Mouse (Mus musculus) A20 (cell line): Measurements from ENCODE around the gene Gpatch1.

Experiments used
- DNase-seq: peaks from one replicate; pipeline ENCODE4 v3.0.0-alpha.2; 2011; ENCODE audit warnings: low read depth, low spot score

Gene Gpatch1

DNA sequence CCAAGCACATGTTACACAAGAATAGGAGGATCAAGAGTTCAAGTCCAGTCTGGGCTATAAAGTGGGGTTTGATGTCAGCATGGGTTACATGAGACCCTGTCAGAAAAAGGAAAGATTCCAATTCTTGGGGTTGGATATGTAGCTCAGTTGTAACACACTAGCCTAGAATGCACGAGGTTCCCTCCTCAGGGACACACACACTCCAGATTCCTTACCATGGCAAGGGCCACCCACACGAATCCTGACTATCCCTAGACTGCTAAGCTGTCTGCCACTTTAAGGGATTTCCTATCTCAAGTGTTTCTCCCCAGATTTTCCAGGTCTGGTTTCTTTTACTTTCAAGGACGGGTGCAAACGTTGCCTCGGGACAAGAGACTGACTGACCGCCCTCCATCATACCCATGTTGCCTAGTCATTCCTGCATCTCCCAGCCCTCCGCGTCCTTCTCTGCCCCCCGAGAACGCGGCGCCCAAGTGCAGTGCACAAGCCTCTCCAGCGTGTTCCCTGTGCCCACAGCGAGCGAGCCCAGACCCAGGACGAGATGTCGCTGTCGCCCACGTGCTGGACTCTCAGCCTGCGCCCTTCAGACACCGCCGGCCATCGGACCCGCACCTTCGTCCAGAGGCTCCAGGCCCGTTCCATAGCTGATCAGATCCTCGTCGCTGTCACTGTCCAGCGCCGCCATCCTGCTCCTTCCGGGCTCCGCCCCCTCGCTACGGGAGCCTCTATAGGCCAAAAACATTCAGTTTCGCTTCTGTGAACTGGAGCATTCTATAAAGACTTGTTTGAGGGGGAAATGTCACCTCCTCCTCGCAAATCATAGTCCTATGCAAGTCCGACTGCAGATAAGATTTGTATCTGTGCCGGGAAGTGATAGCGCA is at the start of gene Gpatch1:
Gene Gpatch1 (minus strand): TSS at position 712 of the 881 bp plus-strand sequence.
- DNase-seq = peak; percentile 91

DNA sequence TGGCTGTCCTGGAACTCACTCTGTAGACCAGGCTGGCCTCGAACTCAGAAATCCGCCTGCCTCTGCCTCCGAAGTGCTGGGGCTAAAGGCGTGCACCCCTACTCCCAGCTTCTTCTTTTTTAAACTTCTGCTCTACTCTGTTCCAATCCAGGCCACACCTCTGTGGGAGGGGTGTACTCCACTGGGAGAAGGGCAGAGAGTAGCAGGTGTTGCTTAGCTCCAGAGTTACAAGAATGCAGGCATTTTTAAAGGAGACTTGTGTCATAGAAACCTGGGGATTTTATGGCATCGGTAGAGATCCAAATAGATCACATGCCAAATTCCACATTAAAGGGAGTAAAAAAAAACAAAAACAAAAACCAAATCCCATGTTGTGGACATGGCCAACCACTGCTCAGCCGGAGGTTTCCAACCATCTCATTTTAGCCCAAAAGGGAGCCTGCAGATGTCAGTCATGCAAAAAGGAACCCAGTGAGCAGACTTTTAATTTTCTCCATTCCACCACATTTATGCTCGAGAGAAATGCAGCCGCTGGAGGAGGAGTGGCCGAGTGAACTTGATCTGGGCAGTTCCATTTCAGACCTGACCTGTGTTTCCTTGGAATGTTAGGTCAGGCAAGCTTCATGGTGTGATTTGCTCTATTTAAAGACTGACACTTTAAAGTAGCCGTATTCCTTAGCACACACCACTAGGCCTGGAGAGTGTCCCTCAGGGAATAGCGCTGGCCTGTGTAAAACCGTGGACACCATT is 47.1 kb upstream of the Gpatch1 start:
- no peak for DNase-seq

DNA sequence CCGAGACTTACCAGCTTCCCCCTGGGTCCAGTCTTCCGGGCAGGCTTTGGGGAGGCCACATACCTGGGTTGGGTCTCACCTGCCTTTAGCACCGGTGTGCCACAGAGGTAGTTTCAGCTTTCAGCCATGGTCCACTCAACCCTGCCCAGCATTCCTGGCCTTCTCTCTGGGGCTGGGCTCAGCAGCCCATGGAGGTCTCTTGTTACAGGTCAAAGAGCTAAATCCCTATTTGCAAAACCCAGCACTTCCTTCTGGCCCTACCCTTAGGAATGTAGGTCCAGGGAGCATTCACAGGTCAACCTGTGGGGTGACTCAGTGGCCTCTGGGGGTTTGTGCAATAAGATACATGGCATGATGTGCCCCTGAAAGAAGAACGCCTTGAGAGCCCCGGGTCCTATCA is 44.6 kb upstream of the Gpatch1 start:
- DNase-seq = no peak

DNA sequence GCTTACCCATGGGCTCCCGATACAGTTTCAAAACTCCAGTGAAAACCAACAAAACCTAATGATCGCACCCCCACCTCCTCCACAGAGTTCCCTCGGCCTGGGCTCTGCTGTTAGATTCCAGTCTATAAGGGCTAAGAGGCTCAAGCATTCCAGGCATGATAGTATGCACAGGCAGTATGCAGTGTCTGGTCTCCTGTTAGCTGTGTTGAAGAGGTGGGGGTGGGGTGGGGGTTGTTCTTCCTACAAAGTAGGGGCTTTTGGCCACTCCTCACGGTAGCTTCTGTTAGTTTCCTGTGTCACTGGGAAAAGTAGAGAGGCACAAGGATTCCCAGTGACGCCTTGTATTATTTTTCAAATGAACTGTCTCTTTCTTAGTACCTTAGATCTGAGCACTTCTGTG is 44.0 kb upstream of the Gpatch1 start:
- no peak for DNase-seq

DNA sequence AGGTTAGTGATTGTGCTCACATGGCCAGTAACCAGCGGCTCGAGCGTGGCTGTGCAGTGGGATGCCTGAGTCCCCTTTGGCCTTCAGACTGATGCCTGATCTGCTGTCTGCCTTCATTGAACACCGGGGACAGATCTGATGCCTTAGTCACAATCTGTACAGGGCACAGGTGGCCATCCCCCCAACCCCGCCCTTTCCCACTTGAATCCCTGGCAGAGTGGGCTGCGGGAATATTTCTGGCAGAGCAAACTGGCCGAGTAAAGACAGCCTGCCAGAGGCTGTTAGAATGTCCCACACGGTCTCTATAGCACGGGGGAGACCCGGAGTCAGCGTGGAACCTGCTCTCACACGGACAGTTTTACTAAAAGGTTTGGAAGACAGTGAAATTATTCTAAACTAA is 39.4 kb upstream of the Gpatch1 start:
- no peak for DNase-seq

DNA sequence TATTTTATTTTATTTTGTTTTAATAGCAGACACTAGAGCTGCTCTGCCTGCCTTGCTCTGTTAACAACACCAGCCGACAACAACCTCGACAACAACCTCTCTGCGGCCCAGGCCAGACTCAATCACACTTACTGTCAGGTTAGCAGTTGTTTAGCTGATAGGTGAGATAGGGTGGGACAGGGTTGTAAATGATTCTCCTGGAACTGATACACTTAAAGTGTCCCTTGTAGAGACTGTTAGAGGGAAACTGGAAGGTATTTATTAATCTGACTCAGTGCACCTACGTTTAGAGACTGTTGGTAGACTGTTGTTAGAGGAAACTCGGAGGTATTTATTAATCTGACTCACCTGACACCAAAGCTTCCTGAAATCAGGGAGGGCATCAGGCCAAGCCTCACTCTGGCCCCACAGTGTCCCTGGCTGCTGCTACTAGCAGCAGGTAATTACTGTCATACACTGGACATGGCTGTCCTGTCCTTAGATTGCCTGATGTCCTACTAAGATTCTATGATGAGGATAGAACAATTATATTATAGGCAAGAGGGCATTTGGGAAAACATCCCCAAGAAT is 37.1 kb upstream of the Gpatch1 start:
- no peak for DNase-seq

DNA sequence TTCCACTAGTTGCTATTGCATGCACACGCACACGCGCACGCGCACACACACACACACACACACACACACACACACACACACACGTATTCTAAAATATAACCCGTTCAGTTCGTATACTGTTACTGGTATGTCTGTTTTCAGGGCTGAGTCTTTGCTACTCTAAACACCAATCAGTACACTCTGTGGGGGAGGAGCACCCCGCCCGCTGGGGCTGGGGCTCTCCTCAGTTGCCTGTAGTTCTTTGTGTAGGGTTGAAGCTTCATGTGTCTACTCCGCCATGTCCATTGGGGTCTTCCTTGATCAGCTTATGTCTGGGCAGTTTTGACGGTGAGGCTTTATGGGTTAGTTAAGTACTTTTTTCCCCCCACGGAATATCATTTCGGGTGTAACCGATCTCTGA is 35.1 kb upstream of the Gpatch1 start:
- no peak for DNase-seq

DNA sequence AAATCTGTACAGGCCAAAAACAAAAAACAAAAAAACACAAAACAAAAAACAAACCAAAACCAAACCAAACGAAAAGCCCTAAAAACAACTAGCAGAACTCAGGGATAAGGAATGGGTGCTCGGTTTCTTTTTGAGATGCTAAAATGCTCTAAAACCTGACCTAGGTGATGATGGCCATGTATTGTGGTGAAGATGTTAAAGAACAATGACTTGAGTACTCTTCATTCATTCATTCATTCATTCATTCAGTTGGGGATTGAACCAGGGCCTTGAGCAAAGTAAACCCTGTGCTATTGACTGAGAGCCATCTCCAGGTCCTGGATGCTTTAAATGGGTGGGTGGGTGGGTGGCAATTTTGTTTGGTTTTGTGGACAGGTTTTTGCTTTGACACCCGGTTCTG is 32.9 kb upstream of the Gpatch1 start:
- DNase-seq = no peak

DNA sequence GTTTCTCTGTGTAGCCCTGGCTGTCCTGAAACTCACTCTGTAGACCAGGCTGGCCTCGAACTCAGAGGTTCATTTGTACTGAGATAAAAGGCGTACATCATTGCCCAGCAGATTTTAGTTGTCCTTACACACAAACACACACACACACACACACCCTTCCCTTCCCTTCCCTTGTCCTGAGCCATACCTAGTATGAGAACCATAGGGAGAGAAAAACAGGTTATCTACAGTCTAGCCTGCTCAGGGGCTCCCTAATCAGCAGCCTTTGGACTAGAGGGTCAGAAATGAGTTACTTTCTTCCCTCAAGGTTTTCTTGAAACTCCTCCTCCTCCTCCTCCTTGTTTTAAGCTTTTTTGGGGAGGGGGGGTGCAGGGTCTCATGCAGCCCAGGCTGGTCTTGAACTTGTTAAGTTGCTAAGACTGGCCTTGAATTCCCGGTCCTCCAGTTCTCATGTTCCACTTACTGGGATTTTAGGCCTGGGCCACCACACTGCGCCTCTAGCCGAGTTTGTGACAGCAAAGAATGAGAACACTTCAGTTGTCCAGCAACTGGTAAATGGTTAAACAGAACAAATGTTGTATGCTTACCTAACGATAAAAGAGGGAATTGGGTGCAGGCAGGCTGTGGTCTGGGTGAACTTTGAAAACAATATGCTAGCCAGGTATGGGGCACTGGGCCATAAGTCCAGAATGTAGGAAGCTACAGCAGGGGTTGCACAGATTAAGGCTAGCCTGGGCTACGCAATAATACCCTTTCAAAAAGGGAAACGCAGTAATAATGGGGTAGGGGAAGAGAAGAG is 31.8 kb upstream of the Gpatch1 start:
- DNase-seq = no peak

DNA sequence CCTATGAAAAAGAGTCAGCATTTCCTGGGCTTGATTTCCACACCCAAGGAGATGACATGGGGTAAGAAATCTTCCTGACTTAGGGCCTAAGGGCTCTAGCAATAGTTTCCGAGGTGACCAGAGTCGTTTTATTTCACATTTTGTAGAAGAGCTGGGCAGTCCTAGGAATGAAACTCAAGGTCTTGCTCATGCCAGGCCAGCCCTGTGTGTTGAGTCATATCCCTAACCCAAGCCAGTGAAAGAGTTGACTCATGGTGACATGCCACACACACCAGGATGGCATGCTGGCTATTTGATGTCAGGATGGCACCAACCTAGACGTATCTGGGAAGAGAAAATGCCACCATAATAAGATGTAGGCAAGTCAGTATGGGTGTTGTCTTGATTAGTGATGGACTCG is 30.8 kb upstream of the Gpatch1 start:
- no peak for DNase-seq

DNA sequence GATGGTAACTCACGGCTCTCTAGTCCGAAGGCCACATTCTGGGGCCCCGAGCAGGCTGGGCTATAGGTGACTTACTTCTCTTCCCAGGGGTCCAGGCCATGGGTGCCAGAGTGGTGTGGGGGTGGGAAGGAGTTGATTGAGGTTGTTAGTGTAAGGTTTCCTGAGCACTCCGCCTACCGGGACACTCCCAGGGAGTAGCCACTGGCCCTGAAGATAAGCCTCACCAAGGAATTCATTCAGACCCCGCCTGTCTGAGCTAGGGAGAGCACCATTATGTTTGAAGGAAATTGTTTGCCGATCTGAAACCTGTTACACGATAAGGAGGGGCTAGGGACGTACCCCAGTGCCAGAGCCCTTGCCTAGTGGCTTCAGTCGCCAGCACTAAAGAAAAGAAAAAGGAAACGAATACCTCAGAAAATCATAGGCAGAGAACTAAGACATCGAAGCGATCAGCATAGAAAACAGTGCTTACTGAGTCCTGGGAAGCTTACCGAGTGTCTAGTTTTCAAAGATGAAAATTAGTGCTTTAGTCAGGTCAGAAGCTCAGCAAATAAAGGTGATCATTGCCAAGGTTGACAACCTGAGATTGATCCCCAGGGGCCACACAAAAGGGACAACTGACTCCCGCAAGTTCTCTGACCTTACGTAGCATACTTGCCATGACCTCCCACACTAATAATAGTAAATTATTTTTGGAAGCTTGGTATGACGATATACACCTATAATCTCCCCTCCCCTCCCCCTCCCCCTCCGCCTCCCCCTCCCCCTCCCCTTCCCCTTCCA is 29.9 kb upstream of the Gpatch1 start:
- no peak for DNase-seq

DNA sequence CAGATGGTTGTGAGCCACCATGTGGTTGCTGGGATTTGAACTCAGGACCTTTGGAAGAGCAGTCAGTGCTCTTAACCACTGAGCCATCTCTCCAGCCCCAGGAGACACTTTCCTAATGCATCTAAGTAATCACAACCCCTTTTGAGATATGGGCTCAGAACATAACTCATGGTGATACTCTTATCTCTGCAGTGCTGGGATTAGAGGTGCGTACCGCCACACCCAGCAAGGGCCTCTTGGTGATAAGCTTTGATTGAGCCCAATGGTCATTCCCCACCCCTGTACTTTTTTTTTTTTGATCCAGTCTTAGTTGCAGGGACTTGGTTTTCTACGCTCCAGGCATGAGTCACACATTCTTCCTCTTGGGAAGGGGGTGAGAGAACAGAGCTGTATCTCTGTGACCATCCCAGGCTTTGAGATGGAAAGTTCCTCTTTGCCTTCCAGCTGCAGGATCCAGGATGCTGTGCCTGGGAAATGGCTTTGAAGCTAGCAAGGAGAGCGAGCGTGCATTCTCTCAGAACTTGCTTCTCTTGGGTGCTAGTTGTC is 26.6 kb upstream of the Gpatch1 start:
- no peak for DNase-seq

DNA sequence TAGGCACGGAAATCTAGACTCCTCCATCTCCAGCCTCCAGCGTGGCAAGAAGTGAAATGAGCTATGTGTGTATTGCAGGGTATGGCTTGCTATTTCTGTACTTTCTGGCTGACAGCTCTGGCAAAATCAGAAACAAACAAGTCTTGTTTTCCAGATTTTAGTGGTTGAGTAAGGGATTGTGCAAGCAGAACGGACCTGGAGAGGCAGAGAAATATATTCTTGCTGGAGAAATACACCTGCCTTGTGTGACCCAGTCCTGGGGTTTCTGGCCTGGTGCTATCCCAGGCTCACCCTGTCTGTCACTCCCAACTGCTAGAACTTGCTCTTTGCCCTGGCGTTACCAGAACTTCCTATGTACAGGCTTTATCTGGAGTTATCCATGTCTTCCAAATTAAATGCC is 24.3 kb upstream of the Gpatch1 start:
- no peak for DNase-seq

DNA sequence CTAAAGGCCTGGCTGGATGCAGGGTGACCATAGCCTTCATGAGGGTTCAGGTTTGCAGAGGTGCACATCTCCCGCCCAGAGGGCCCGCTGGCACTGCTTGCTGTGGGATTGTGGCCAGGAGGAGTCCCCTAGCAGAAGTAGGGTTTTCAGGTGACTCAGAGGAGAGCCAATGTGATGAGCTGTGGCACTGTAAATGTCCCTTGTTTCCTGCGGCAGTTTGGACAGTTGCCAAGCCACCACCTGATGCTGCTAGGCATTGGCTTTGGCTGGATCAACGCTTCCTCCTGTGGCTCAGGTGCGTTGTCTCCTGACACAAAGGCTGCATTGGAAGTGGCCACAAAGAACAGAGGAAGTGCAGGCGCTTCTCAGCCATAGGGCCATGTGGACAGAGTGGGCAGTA is 23.0 kb upstream of the Gpatch1 start:
- no peak for DNase-seq

DNA sequence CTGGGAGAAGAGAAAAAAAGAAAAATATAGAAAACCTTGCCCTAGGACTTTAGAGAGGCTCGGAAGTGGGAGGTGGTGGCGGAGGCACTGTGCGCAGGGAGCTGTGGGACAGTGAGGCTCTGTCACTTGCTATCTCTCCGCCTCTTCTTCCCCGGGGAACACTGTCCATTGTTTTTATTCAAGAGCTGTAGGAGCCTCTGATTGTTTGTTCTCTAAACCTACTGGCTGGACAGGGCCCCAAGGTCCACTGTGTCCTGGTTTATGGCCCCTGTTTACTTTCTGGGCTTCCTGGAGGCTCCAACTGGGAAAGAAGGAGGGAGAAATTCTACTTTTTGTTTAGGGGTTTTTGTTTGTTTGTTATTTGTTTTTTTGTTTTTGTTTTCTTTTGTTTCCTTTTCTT is 22.0 kb upstream of the Gpatch1 start:
- no peak for DNase-seq

DNA sequence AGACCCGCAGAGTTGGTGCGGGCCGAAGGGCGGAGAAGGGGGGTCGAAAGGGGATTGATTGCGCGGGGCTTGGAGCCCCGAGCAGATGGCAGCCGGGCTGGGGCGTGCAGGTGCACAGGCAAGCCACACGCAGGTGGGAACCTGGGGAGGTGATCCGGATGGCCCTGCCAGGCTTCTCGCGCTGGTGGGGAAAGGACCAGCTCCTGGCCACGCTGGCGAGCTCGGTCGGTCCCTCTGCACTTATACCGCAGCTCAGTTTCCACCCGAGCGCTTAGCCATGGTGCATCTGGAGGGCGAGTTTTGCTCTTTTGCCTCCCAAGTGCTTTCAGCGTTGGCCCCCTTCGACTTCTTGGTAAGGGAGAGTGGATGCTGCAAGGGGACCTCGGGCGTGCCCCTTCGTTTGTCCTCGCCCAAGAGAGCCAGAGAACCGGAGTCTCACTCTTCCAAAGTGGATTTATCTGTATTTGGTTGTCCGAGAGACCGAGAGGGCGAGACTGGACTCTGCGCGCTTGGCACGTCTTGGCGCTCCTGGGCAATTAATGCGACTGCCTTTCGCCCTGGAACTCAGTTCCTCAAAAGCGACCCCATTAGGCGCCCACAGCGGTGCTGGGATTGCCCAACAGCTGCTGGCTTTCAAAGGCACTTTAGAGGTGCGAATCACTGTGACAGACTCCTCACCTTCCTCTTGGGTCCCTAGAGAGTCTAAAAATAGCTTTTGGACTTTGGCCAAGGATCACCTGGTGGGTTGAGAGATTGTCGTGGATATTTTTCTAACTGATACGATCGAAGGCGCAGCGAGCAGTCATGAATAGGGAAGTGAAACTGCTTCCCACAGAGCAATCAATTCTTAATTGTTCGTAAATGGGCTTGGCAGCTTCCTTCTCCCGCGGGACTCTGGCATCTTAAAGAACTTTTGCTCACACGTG is 16.6 kb upstream of the Gpatch1 start:
- DNase-seq = peak; percentile 76

DNA sequence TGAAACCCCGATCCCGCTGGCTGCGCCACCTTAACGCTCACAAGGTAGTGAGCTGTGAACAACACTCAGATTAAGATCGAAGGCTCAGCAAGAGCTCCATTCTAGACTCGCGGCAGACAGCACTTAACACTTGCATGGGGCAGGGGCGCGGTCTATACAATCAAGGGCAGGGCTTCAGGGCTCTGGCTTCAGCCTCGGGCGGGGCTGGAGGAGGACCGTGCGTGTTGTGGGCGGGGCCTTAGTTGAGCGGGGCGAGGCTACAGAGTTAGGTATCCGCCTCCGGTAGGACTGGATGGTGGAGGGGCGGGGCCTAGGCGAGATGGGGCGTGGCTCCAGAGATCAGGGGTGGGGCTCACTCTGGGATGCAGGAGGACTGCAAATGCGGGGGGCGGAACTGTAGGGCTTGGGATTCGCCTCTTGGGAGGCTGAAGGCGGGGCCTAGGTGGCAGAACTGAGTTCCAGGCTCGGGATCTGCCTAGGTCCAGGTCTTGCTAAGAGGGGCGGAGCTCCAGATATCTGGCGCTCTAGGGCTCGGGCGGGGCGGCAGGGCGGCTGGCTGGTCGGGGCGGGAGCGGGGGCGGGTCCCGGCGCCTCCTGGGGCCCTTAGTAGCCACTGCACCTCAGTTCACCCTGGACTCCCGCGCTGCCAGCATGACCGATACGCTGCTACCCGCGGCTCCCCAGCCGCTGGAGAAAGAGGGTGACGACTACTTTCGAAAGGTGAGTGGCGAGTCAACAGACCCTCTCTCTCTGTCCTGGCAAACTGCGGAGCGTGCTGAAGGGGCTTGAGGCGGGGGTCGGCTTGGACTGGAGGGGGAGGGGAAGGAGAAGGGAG is 15.7 kb upstream of the Gpatch1 start, which contains the start of gene Rhpn2:
Gene Rhpn2 (plus strand): TSS at position 479 of the 835 bp plus-strand sequence.
- peak; percentile 97 for DNase-seq

DNA sequence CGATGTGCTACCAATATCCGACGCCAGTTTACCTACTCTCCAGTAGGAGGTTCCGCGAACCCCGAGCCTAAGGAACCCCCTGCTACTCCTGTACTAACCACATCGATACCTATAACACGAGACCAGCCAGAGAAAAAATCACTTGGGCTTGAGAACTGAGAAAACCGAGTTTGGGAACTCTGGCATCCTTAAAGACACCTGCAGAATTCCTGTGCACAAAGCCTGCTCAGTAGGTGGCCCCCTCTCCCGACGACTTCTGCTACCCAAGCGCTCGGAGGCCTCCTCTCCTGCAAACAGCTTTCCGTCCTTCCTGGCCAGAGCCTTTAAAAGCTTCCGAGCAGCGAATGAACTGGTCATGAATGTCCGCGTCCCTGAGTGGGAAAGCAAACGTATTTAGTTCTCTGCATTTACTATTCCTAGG is 15.0 kb upstream of the Gpatch1 start:
- DNase-seq = no peak

DNA sequence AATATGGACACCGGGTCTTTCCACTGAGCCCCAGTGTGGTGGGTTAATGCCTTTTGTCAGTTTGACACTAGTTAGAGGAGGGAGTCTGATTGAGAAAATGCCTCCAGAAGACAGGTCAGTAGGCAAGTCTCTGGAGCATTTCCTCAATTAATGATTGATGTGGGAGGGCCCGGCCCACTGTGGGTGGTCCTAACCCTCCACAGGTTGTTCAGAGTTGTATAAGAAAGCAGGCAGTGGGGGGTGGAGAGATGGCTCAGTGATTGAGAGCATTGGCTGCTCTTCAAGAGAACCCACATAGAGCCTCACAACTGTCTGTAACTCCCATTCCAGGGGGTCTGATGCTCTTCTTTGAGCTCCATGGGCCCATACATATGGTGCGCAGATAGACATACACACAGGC is 13.3 kb upstream of the Gpatch1 start:
- DNase-seq = no peak
